Mouse (Mus musculus): ENCODE measurements around the gene Tnfrsf1b. TPM values are rescaled to one million over a fixed set of nuclear protein-coding genes. Genes with fewer than 3 reads are reported as not detected.
"Not testable (repeated sequence)": the region's sequence is repeated elsewhere in the genome, so short reads cannot be mapped to it uniquely, and the experiment has no call there.

Gene Tnfrsf1b
- polyA plus RNA-seq, 1 experiment from 2014 or later, result 2.7 TPM

DNA sequence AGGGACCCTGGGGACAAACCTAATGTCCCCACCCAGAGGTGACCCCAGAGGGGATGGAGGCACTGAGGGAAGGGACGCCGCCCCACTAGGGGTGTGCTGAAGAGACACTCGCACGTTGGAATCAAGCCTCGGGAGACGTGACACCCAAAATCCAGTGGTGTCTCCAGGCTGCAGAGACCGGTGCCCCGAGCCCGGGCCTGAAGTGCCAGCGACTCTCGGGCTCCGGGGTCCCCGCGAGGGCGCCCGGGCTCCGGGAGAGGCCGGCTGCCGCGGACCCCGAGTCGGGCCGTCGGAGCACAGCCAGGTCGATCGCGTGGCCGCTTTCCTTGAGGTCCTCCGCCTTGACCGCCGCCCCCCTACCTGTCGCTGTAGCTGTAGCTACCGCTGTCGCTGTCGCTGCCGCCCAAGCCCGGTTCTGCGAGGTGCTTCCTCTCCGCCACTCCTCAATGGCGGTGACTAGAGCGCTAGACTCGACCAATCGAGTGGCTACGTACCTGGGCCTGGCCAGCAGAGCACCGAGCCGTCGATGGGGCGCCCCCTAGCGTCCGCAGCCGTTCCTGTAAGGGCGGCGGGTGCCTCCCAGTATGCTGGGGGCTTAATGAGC, 52.0 kb downstream of the Tnfrsf1b start, which contains the start of gene Vps13d:
TSS of gene Vps13d (minus strand) at position 447 of the 604 bp plus-strand sequence.
- ATAC-seq (ENCODE audit: low FRiP score, low TSS enrichment) (peak; percentile 96), DNase-seq (peak; percentile 97)
- Histone ChIP-seq H3K4me3 (replicated peaks; ENCODE audit: low read depth, low read length) (peak within 1 kb of the TSS; percentile 88), H3K27me3 (ENCODE audit: control insufficient read depth, insufficient read depth, low read length) (no peaks in the 10 kb centered on the region), H3K9ac (replicated peaks; ENCODE audit: low read length) (peak within 1 kb of the TSS; percentile 92), H3K4me2 (ENCODE audit: low read length) (peak within 1 kb of the TSS; percentile 87), H3K27ac (replicated peaks; ENCODE audit: low read depth, low read length) (peak within 1 kb of the TSS; percentile 72), H3K36me3 (ENCODE audit: control insufficient read depth, insufficient read depth, low read length) (peaks cover 3% of the 10 kb centered on the region), H3K4me1 (ENCODE audit: control insufficient read depth, insufficient read depth, low read length) (peaks cover 9% of the 10 kb centered on the region; the same call in 1 of the 2 replicates), H3K9me3 (ENCODE audit: control insufficient read depth, low read length) (no peaks in the 10 kb centered on the region)
- WGBS, result under 1% methylated on average over 53 of the region's 53 CpGs

DNA sequence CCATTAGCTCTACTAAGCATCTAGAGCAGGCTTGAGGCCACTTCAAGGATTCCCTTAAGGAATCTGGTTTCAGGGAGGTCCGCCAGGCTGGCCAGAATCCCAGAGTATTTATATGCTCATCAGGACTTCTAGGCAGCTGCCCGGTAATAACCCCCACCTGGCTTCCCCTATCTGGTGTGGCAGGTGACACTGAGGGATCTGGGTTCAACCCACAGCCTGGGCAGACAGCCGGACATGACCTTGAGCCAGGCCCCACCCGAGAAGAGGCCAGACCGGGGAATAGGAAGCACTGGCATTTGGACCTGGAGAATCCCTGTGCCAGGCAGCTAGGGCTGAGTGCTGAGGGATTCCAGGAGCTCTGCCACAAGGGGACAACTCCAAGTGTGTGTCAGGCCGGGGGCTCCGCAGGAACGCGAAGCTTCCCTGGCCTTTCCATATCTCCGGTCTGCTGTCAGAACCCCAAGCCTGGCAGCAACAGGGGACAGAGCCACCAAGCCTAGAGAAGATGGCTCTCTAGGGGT, 52.6 kb downstream of the Tnfrsf1b start:
- peak; percentile 31 for DNase-seq
- Histone ChIP-seq H3K27ac (replicated peaks; ENCODE audit: low read depth, low read length) (no peak overlapping the region), H3K9ac (replicated peaks; ENCODE audit: low read length) (peak overlapping the region; percentile 92), H3K4me1 (ENCODE audit: control insufficient read depth, insufficient read depth, low read length) (peaks cover 9% of the 10 kb centered on the region; the same call in 1 of the 2 replicates), H3K27me3 (ENCODE audit: control insufficient read depth, insufficient read depth, low read length) (no peaks in the 10 kb centered on the region), H3K36me3 (ENCODE audit: control insufficient read depth, insufficient read depth, low read length) (peaks cover 7% of the 10 kb centered on the region), H3K4me3 (replicated peaks; ENCODE audit: low read depth, low read length) (peak overlapping the region; percentile 88), H3K9me3 (ENCODE audit: control insufficient read depth, low read length) (no peaks in the 10 kb centered on the region), H3K4me2 (ENCODE audit: low read length) (peak overlapping the region; percentile 87)
- 1% methylated on average over 10 of the region's 10 CpGs for WGBS
- ATAC-seq (ENCODE audit: low FRiP score, low TSS enrichment), result 0 out of 2 replicates have a peak, but pooled peaks have one; percentile 16

DNA sequence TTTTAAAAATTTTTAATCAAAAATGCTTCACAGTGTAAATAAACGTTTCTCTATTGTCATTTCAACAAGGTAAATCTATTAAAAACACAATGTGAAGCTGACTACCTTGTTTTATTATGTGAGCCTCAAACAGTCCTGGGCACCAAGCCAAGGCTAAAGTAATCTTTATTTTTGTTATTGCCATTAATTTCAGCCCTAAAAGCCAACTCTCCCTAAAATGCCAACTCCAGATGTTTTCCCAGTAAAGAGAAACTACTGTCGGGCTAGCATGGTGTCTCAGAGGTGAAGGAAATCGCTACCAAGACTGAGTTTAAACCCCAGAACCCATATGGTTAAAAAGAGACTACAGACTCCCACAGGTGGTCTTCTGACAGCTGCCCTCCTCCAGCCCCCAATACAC, 53.3 kb downstream of the Tnfrsf1b start:
- Histone ChIP-seq H3K36me3 (ENCODE audit: control insufficient read depth, insufficient read depth, low read length) (peaks cover 12% of the 10 kb centered on the region), H3K9me3 (ENCODE audit: control insufficient read depth, low read length) (no peaks in the 10 kb centered on the region), H3K27me3 (ENCODE audit: control insufficient read depth, insufficient read depth, low read length) (no peaks in the 10 kb centered on the region), H3K4me3 (replicated peaks; ENCODE audit: low read depth, low read length) (peak overlapping the region; percentile 88), H3K4me2 (ENCODE audit: low read length) (peak overlapping the region; percentile 87), H3K27ac (replicated peaks; ENCODE audit: low read depth, low read length) (no peak overlapping the region), H3K4me1 (ENCODE audit: control insufficient read depth, insufficient read depth, low read length) (peaks cover 9% of the 10 kb centered on the region; the same call in 1 of the 2 replicates), H3K9ac (replicated peaks; ENCODE audit: low read length) (no peak overlapping the region)
- DNase-seq (no peak), ATAC-seq (ENCODE audit: low FRiP score, low TSS enrichment) (no peak)
- WGBS, result 64% methylated on average over 3 of the region's 3 CpGs

DNA sequence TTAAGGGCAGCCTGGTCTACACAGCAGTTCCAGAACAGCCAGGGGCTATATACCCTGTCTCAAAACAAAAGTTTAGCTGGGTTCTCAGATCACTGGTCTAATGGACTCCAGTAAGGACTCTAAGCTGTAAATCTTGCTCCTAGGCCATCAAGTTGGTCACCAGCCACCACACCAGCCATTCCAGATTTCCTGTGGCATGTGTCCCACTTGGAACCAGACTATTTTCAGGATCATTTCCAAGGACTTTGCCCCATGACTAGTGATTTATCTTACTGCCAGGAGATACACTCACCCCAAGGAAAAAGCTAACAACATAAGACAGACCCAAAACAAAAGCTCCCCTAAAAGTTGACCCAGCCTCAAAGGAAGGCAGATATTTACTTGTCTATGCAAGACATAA, 54.0 kb downstream of the Tnfrsf1b start:
- H3K36me3 ChIP-seq (ENCODE audit: control insufficient read depth, insufficient read depth, low read length), result peaks cover 14% of the 10 kb centered on the region
- H3K27ac ChIP-seq (replicated peaks; ENCODE audit: low read depth, low read length), result no peak overlapping the region
- DNase-seq, result no peak
- no peak overlapping the region for H3K9ac ChIP-seq (replicated peaks; ENCODE audit: low read length)
- ATAC-seq (ENCODE audit: low FRiP score, low TSS enrichment), result no peak
- no peak overlapping the region for H3K4me2 ChIP-seq (ENCODE audit: low read length)
- H3K4me1 ChIP-seq (ENCODE audit: control insufficient read depth, insufficient read depth, low read length), result peaks cover 9% of the 10 kb centered on the region; the same call in 1 of the 2 replicates
- H3K27me3 ChIP-seq (ENCODE audit: control insufficient read depth, insufficient read depth, low read length), result no peaks in the 10 kb centered on the region
- no peaks in the 10 kb centered on the region for H3K9me3 ChIP-seq (ENCODE audit: control insufficient read depth, low read length)
- H3K4me3 ChIP-seq (replicated peaks; ENCODE audit: low read depth, low read length), result no peak overlapping the region

DNA sequence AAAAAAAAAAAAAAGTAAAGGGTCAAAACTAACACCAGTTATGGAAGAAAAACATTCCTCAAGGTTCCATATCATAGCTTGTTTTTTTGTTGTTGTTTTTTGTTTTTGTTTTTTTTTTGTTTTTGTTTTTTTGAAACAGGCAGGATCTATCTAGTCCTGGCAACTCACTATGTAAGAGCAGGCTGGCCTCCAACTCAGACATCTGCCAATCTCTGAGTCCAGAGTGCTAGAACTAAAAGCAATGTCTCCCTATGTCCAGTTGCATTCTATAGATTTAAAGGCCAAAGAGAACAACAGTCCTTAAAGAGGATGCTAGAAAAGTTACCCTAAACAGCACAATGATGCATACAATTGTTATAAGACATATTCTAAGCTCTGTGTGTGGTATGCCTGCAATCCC, 58.1 kb downstream of the Tnfrsf1b start:
- Histone ChIP-seq H3K4me1 (ENCODE audit: control insufficient read depth, insufficient read depth, low read length) (peaks cover 4% of the 10 kb centered on the region; the same call in 1 of the 2 replicates), H3K9me3 (ENCODE audit: control insufficient read depth, low read length) (no peaks in the 10 kb centered on the region; the same call in 1 of the 2 replicates), H3K27me3 (ENCODE audit: control insufficient read depth, insufficient read depth, low read length) (no peaks in the 10 kb centered on the region), H3K4me2 (ENCODE audit: low read length) (no peak overlapping the region), H3K27ac (replicated peaks; ENCODE audit: low read depth, low read length) (no peak overlapping the region), H3K4me3 (replicated peaks; ENCODE audit: low read depth, low read length) (no peak overlapping the region), H3K36me3 (ENCODE audit: control insufficient read depth, insufficient read depth, low read length) (peaks cover 42% of the 10 kb centered on the region), H3K9ac (replicated peaks; ENCODE audit: low read length) (no peak overlapping the region)
- ATAC-seq (ENCODE audit: low FRiP score, low TSS enrichment) (no peak), DNase-seq (no peak)

DNA sequence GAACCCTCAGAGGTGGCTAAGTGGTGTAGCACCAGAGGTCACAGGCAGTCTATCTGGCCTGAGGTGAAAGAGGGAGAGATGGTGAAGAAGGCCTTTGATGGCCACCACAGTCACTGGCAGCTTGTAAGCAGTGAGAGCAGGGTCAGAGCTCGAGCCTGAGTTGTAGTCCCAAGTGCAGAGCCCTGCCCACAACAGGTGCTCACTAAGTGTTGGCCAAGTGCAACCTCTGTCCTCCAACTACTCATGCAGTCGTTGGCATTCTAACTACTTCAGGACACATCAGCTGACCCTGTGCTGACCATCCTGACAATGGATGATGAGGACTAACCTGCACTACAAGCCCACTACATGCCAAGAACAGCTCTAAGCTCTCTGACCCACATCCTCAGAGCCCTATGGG, 59.1 kb downstream of the Tnfrsf1b start:
- Histone ChIP-seq H3K27ac (replicated peaks; ENCODE audit: low read depth, low read length) (no peak overlapping the region), H3K4me2 (ENCODE audit: low read length) (no peak overlapping the region), H3K4me1 (ENCODE audit: control insufficient read depth, insufficient read depth, low read length) (no peaks in the 10 kb centered on the region), H3K4me3 (replicated peaks; ENCODE audit: low read depth, low read length) (no peak overlapping the region), H3K27me3 (ENCODE audit: control insufficient read depth, insufficient read depth, low read length) (no peaks in the 10 kb centered on the region), H3K9me3 (ENCODE audit: control insufficient read depth, low read length) (no peaks in the 10 kb centered on the region; the same call in 1 of the 2 replicates), H3K9ac (replicated peaks; ENCODE audit: low read length) (no peak overlapping the region), H3K36me3 (ENCODE audit: control insufficient read depth, insufficient read depth, low read length) (peaks cover 42% of the 10 kb centered on the region)
- ATAC-seq (ENCODE audit: low FRiP score, low TSS enrichment) (no peak), DNase-seq (no peak)
- WGBS, result 95% methylated on average over 2 of the region's 2 CpGs

DNA sequence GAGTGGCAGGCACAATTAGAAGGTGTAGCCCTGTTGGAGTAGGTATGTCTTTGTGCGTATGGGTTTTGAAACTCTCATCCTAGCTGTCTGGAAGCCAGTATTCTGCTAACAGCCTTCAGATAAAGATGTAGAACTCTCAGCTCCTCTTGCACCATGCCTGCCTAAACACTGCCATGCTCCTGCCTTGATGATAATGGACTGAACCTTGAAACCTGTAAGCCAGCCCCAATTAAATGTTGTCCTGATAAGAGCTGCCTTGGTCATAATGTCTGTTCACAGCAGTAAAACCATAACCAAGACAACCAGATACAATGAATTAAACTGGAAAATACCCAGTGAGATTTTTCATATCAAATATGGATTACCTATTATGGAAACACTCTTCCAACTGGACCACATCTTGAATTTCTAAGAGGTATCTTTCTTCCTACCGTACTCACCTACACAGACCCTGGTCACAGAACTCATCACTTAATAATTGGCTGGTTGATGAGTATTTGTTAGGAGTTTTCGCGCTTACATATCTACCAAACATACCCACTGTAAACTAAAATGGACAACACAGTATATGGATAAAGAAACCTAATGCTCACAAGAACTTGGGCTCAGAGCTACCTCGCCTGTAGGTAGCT, 67.6 kb downstream of the Tnfrsf1b start:
- Histone ChIP-seq H3K9ac (replicated peaks; ENCODE audit: low read length) (no peak overlapping the region), H3K36me3 (ENCODE audit: control insufficient read depth, insufficient read depth, low read length) (peaks cover 58% of the 10 kb centered on the region), H3K27ac (replicated peaks; ENCODE audit: low read depth, low read length) (no peak overlapping the region), H3K4me3 (replicated peaks; ENCODE audit: low read depth, low read length) (no peak overlapping the region), H3K27me3 (ENCODE audit: control insufficient read depth, insufficient read depth, low read length) (no peaks in the 10 kb centered on the region), H3K4me2 (ENCODE audit: low read length) (no peak overlapping the region), H3K4me1 (ENCODE audit: control insufficient read depth, insufficient read depth, low read length) (no peaks in the 10 kb centered on the region), H3K9me3 (ENCODE audit: control insufficient read depth, low read length) (no peaks in the 10 kb centered on the region)
- DNase-seq (no peak), ATAC-seq (ENCODE audit: low FRiP score, low TSS enrichment) (no peak)
- WGBS, result 98% methylated on average over 5 of the region's 5 CpGs

DNA sequence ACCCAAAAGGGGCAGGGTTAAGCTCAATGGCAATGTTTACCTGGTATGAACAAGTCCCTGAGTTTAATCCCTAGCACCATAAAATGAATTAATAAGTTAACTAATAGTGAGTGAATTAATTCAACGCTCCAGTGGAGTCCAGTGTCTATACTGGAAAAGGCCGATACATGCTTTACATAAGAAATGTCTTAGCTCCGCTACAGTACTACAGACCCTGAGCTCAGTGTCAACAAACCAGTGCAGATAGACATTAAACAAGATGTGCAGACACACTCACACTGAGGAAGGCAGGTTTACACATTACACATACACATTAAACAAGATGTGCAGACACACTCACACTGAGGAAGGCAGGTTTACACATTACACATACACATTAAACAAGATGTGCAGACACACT, 81.1 kb downstream of the Tnfrsf1b start:
- not testable (repeated sequence) for H3K27me3 ChIP-seq (ENCODE audit: control insufficient read depth, insufficient read depth, low read length); H3K4me1 ChIP-seq (ENCODE audit: control insufficient read depth, insufficient read depth, low read length); H3K27ac ChIP-seq (replicated peaks; ENCODE audit: low read depth, low read length); H3K4me3 ChIP-seq (replicated peaks; ENCODE audit: low read depth, low read length); H3K9ac ChIP-seq (replicated peaks; ENCODE audit: low read length); H3K9me3 ChIP-seq (ENCODE audit: control insufficient read depth, low read length); DNase-seq; ATAC-seq (ENCODE audit: low FRiP score, low TSS enrichment); H3K4me2 ChIP-seq (ENCODE audit: low read length)
- WGBS, result 87% methylated on average over 3 of the region's 3 CpGs
- H3K36me3 ChIP-seq (ENCODE audit: control insufficient read depth, insufficient read depth, low read length), result peaks cover 92% of the 10 kb centered on the region

DNA sequence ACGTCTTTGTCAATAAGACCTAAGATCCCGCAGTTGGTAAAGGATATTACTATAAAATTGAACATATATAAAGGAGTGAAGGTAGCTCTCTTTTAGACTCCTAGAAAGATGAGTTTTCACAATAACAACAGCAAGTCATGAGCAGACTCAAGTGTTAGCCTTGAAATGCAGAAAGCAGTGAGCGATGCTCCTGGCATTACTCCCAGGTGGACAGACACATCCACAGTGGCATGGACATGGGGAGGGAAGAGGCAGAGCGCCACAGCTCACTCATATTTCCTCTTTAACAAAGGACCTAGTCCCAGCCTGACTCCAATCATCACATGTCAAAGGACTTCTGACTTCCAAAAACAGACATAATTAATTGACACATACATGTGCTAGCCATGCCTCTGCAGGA, 82.6 kb downstream of the Tnfrsf1b start:
- Histone ChIP-seq H3K4me2 (ENCODE audit: low read length) (no peak overlapping the region), H3K36me3 (ENCODE audit: control insufficient read depth, insufficient read depth, low read length) (peaks cover 91% of the 10 kb centered on the region), H3K4me1 (ENCODE audit: control insufficient read depth, insufficient read depth, low read length) (no peaks in the 10 kb centered on the region), H3K4me3 (replicated peaks; ENCODE audit: low read depth, low read length) (no peak overlapping the region), H3K27ac (replicated peaks; ENCODE audit: low read depth, low read length) (no peak overlapping the region), H3K9ac (replicated peaks; ENCODE audit: low read length) (no peak overlapping the region), H3K9me3 (ENCODE audit: control insufficient read depth, low read length) (no peaks in the 10 kb centered on the region), H3K27me3 (ENCODE audit: control insufficient read depth, insufficient read depth, low read length) (no peaks in the 10 kb centered on the region)
- 98% methylated on average over 4 of the region's 4 CpGs for WGBS
- ATAC-seq (ENCODE audit: low FRiP score, low TSS enrichment) (no peak), DNase-seq (no peak)

All from midbrain, embryonic 14.5 days (tissue).